Mouse (Mus musculus) liver, embryonic 14.5 days (tissue): ENCODE measurements around the gene Mthfs.
"Not testable (repeated sequence)": the region's sequence is repeated elsewhere in the genome, so short reads cannot be mapped to it uniquely, and the experiment has no call there.

Experiments
- CTCF ChIP-seq: IDR thresholded peaks from 2 replicates; pipeline ENCODE4 v1.5.1; 2016; ENCODE audit warnings: antibody characterized with exemption, low read depth, control low read depth
- EP300 ChIP-seq: IDR thresholded peaks from 2 replicates; pipeline ENCODE4 v1.6.1; 2016; ENCODE audit warnings: antibody characterized with exemption, low read depth

DNA sequence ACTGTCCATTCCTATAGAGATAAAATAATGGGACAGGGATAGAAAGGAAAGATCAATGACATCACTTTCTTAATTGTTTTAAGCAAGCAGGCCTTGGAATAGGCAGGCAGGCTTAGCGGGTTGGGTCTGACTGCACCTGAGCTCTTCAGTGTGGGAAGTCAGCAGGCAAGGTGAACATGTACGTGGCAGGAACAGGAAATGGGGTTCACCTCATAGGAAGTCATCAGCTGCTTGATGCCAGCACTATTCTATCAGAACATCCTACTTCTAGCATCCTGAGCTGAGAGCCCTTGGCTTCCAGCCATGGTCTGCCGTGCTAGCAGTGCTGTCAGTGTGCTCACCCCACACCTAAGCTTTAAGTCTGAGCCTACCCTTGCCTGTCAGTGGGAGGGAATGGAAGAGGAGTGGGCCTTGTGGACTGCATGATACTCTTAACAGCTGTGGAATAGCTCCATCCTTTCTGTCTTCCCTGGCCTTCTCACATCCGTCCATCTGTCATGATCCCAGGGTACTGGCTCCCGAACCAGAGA lies 28.6 kb downstream of the Mthfs start:
- not testable (repeated sequence) for TF ChIP-seq CTCF, EP300
